Mouse (Mus musculus) skeletal muscle tissue, adult 2 months (tissue): Measurements from ENCODE around the gene Ccdc187.

Source experiments
- DNase-seq: peaks from one replicate; pipeline ENCODE4 v3.0.0-alpha.2; 2012; ENCODE audit warnings: low read depth, low spot score

Gene Ccdc187

GRCm38 (mm10) chr2:26294457-26294856, at the start of gene Ccdc187:
Gene Ccdc187 (minus strand): TSS chr2:26294557.
- DNase-seq: no peak

- DNase-seq: no peak
Observed at GRCm38 (mm10) chr2:26342609-26343490, 48.5 kb upstream of the Ccdc187 start.

GRCm38 (mm10) chr2:26342044-26342443, 47.7 kb upstream of the Ccdc187 start:
- peak; percentile 66 for DNase-seq

- no peak for DNase-seq
Observed at GRCm38 (mm10) chr2:26341510-26341981, 47.2 kb upstream of the Ccdc187 start.

DNA sequence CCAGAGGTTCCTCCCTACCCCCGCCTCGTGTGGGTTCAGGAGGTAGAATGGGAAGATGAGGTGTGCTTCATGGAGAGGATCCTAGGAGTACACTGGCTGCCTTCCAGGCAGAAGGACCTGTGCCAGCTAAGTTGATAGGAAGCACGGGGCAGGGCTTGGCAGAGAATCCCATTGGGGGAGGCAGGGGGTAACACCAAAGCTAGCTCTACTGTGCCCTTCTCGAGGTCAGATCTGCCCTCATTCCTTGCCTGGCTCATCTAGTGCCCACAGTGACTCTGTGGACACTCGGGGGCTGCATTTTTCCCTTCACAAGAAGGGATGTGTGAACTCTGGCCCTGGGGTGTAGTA, 44.8 kb upstream of the Ccdc187 start:
- DNase-seq: no peak

DNA sequence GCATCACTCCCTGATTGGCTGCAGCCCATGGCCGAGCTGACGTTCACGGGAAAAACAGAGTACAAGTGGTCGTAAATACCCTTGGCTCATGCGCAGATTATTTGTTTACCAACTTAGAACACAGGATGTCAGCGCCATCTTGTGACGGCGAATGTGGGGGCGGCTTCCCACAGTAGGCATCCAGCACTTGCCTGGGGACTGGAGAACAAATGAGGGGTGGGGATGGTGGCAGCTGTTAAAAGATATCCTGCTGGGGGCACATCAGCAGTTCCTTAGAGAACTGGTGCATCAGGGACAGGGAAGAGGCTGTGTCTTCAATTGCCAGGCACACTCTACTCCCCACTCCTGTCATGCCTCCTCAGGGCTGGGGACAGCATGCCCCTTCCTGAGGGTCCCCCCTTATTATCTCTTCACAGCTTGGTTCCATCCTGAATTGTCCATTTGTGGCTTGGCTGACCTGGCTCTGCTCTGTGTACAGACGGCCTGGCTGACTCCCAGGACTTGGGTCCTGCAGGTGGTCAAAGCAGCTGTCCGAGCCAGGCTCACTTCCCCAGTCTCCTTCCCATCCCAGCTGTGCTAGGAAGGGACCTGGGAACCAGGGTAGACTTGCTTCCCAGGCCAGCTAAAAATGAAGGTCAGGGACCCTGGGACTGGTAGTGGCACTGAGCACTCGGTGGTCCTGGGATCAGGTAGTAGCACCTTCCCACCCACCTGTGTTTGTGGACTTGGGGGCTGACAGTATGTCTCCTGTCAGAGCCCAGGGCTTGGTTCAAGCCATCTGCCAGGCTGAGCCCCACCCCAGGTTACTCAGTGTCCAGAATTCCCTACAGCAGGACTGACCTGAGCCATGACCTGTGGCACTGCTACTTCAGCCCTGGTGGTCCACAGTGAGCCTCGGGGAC, 44.2 kb upstream of the Ccdc187 start:
- DNase-seq: no peak

DNA sequence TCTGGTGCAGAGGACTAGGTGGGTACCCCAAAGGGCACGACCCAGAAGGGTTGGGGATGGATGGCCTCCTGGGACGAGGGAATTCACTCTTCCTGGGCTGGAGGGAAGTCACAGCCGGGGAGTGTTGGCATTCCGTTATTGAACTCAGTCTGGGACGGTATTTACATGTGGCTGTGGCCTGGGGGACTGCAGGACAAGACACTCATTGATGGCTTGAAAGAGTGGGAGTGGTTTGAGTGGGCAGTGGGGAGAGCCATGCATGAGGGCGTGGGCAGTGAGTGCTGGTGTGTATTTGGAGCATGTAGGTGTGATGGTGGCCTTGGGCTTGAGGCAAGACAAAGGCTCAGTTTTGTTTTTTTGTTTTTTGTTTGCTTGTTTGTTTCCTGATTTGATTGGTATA, 36.3 kb upstream of the Ccdc187 start:
- no peak for DNase-seq

GRCm38 (mm10) chr2:26330056-26330468, 35.7 kb upstream of the Ccdc187 start:
- DNase-seq: no peak

GRCm38 (mm10) chr2:26329402-26329801, 35.0 kb upstream of the Ccdc187 start:
- no peak for DNase-seq

GRCm38 (mm10) chr2:26327852-26328251, 33.5 kb upstream of the Ccdc187 start:
- no peak for DNase-seq

- peak; percentile 78 for DNase-seq
Observed at GRCm38 (mm10) chr2:26325386-26326181, 31.2 kb upstream of the Ccdc187 start.

DNA sequence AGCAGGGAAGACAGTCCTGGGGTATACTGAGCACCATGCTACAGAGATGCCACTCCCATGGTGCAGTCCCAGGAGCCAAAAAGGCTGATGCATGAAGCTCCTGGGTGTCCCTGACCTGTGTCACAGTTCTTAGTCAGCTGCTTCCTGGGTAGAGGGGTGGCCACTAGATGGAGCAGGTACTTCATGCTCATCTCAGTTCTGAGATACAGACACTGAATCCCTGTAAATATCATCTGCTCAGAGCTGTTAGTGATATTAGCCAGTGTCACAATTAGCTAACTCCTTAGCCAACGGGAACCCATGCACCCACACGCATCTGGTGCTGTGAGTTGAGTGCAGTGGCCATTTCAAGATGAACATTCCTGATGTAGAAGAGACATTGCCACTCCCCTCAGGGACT, 30.6 kb upstream of the Ccdc187 start:
- no peak for DNase-seq

GRCm38 (mm10) chr2:26323589-26324325, 29.4 kb upstream of the Ccdc187 start:
- DNase-seq: no peak

- DNase-seq: no peak
Observed at GRCm38 (mm10) chr2:26320245-26321185, 26.2 kb upstream of the Ccdc187 start.

DNA sequence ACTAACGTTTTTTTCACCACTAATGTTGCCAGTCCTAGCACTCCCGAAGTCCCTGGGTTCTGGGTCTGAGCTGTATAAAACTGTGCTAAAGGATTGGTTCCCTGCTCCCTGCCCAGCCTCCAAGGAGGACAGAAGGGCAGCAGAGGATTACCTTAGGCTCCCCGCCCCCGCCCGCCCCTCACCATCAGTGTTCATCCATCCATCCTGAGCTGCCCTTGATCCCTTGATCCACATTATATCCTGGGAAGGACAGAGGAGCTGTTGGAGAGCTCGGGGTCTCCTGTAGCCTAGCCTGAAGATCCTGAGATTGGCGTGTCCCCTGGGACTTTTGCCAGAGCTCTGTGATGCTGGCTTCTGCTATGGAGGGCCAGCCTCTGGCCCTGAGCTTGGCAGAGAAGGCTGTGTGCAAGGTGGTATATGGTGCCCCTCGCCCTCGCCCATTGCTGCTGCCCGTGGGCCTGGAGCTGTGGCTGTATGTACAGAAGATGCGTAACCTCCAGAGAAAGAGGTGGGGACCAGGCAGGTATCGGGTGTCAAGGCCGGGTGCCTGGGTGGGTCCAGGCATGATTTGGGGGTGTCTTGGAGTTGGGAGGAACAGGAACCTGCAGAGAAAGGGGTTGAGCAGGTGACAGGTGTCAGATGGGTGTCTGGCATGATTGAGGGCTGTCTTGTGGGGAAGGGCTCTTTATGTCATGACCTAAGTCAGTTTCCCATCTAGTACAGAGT, 25.3 kb upstream of the Ccdc187 start:
- DNase-seq: no peak

GRCm38 (mm10) chr2:26319109-26319508, 24.8 kb upstream of the Ccdc187 start:
- DNase-seq: no peak

GRCm38 (mm10) chr2:26317991-26318672, 23.8 kb upstream of the Ccdc187 start:
- DNase-seq: no peak

DNA sequence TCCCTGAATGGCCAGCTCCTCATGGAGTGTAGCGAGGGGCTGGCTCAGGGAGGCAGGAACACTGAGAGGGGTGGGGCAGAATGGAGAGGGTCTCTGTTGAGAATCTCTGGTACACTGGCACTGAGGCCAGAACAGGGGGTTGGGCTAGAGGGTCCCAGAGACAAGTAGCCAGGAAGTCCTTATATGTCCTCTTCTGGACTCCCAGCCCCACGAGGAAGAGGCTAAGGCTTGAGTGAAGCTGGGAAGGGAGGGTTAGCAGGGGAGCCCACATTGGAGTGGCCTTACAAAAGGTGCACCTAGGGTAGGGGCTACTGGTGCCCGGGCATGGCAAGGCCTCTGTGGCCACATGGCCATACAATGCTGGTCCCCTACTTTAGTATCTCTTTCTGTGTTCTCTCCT, 23.0 kb upstream of the Ccdc187 start:
- DNase-seq: no peak
